Mouse (Mus musculus): ENCODE measurements around the gene Tmem260. TPM values are rescaled to one million over a fixed set of nuclear protein-coding genes. Genes with fewer than 3 reads are reported as not detected.
"Not testable (repeated sequence)": the region's sequence is repeated elsewhere in the genome, so short reads cannot be mapped to it uniquely, and the experiment has no call there.

Gene Tmem260
- polyA plus RNA-seq, 1 experiment = 25.9 TPM

DNA sequence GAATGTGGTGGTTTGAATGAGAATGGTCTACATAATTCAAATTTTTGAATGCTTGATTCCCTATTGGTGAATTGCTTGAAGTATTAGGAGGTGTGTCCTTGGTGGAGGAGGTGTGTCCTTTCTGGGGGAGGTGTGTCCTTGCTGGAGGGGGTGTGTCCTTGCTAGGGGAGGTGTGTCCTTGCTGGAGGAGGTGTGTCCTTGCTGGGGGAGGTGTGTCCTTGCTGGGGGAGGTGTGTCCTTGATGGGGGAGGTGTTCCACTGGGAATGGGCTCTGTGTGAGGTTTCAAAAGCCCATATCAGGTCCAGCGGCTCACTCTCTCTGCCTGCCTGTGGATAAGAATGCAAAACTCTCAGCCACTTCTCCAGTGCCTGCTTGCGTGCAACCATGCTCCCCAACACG lies 2.1 kb upstream of the Tmem260 start:
- no peak for TF ChIP-seq POLR2A (IDR thresholded peaks at IDR 0.05; ENCODE audit: low read depth, low read length)
- no peaks in the 10 kb centered on the region for H3K4me1 ChIP-seq (ENCODE audit: control insufficient read depth, insufficient read depth, low read length)
- H3K27ac ChIP-seq (ENCODE audit: insufficient read depth, low read length) = no peak overlapping the region
- no peak overlapping the region for H3K4me3 ChIP-seq (ENCODE audit: insufficient read depth, low read length)

DNA sequence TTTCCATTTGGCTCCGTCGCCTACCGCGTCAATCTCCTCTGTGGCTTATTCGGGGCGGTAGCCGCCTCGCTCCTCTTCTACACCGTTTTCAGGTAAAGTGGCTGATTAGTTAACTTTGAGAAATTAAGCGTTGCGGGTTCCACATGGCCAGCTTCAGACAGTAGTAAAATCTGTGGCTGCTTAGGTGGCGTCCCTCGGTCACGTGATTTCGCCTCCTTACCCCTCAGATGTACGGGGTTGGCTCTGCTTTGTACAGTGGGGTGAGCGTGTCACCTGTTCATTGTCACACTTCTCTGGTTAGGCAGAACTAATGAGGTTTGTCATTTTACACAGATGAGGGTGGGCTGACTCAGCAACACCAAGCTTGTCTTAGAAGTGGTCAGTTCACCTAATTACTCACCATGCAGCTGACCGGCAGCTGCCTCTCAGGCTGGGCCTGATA lies 6.1 kb downstream of the Tmem260 start:
- no peaks in the 10 kb centered on the region for H3K4me1 ChIP-seq (ENCODE audit: control insufficient read depth, insufficient read depth, low read length)
- H3K27ac ChIP-seq (ENCODE audit: insufficient read depth, low read length) = no peak overlapping the region
- no peak for TF ChIP-seq POLR2A (IDR thresholded peaks at IDR 0.05; ENCODE audit: low read depth, low read length)
- TF ChIP-seq CTCF (IDR thresholded peaks at IDR 0.05; ENCODE audit: borderline replicate concordance, insufficient read depth, low read length) = no peak
- H3K4me3 ChIP-seq (ENCODE audit: insufficient read depth, low read length) = no peak overlapping the region

DNA sequence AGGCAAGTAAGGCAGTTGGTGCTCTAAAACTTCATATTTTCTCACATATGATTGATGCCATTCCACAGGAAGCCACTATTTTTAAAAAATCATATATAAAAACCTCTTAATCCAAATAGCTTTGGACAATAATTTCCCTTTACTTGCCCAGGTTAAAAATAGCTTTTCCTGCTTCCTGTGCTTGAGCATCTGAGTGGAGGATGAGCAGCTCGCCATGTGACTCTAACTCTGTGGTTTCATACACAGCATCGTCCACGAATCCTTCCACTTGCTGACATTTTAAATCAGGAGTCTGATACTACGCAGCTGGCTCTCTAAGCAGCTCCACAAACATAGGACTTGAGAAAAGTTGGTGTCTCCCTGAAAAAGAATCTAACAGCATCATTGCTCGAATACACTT lies 7.5 kb downstream of the Tmem260 start:
- Histone ChIP-seq H3K4me3 (ENCODE audit: insufficient read depth, low read length) (no peak overlapping the region), H3K4me1 (ENCODE audit: control insufficient read depth, insufficient read depth, low read length) (no peaks in the 10 kb centered on the region), H3K27ac (ENCODE audit: insufficient read depth, low read length) (no peak overlapping the region)
- TF ChIP-seq POLR2A (IDR thresholded peaks at IDR 0.05; ENCODE audit: low read depth, low read length) (no peak), CTCF (IDR thresholded peaks at IDR 0.05; ENCODE audit: borderline replicate concordance, insufficient read depth, low read length) (no peak)

DNA sequence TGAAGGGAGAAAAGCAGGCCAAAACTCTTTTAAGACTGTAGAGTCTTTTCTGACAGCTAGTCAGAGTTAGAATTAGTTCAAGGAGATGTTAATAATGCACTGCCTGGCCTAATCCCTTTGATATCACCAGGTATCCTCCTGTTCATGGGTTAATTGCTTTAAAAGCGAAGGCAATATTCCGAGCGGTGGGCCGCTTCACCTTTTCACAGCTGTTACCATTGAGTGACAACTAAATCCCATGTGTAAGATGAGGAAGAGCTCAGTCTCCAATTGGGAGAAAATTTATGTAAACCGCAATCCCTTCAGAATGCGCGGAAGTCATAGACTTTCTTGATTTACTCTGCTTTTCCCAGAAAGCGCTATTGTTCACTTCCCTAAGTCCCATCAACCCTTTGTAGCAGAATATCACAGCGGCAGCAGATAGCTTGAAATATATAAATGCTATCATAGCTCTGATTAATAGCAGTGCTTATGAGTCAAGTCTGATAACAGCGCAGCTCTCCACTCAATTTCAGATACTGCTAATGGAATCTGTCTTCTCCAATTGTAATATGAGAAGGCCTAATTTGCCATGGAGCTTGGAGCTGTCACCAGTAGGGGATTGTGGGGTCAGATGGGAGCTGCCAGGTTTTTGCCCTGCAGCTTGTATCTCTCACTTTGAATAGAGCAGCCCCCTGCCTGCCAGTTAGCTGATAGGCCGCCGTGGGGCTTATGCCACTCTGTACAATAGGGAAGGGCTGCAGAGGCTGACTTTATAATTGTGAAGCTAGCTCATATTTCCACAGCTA lies 10.6 kb downstream of the Tmem260 start:
- Histone ChIP-seq H3K4me3 (ENCODE audit: insufficient read depth, low read length) (no peak overlapping the region), H3K27ac (ENCODE audit: insufficient read depth, low read length) (no peak overlapping the region)
- TF ChIP-seq CTCF (IDR thresholded peaks at IDR 0.05; ENCODE audit: borderline replicate concordance, insufficient read depth, low read length) = no peak
- no peak for TF ChIP-seq POLR2A (IDR thresholded peaks at IDR 0.05; ENCODE audit: low read depth, low read length)

DNA sequence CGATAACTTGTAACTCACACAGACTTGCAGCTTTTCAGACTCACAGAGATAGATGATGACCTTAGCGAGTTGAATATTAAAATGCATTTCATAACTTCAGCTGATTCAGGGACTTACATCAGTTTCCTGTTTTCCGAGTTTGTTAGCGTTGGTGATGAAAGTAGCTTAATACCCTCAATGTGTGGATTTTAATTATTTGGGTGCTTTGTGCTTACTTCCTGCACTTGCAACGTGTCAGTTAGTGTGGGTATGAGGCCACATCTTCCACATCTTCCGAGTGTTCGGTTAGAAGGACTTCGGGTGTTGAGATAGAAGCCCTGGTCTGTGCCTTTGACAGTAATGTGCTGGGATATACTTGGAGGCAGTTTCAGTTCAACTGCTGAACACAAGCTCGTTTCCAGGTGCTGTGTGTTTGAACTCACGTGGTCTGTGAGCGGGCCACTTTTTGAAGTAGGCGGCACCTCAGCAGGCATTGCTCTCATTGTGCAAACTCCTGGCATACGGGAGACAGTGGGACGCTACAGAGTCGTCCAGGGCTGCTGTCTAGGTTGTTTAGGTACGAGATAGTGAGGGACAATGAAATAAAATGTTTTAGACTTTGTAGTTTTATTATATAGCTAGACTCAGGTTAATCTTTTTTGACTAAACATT lies 11.5 kb downstream of the Tmem260 start:
- no peaks in the 10 kb centered on the region for H3K4me1 ChIP-seq (ENCODE audit: control insufficient read depth, insufficient read depth, low read length)
- H3K27ac ChIP-seq (ENCODE audit: insufficient read depth, low read length) = no peak overlapping the region
- no peak overlapping the region for H3K4me3 ChIP-seq (ENCODE audit: insufficient read depth, low read length)
- TF ChIP-seq CTCF (IDR thresholded peaks at IDR 0.05; ENCODE audit: borderline replicate concordance, insufficient read depth, low read length) (no peak), POLR2A (IDR thresholded peaks at IDR 0.05; ENCODE audit: low read depth, low read length) (no peak)

More for the DNA sequence above, 10.6 kb downstream of the Tmem260 start:
- H3K4me1 ChIP-seq (ENCODE audit: control insufficient read depth, insufficient read depth, low read length) = no peaks in the 10 kb centered on the region

DNA sequence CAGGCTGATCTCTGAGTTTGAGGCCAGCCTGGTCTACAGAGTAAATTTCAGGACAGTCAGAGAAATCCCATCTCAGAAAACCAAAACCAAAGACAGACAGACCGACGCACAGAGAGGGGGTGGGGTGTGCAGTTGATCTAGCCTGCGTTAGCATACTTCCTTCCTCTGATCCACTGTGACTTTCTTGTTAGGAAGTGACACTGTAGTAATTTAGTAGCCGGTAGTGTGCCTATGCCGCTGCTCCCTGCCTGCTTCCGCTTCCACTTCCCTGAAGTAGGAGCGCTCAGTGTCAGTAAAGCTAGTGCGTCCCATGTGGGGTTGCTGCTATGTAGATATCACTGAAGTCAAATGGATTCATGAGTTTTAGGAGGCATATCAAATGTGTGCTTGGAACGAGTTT lies 13.0 kb downstream of the Tmem260 start:
- H3K4me3 ChIP-seq (ENCODE audit: insufficient read depth, low read length) = no peak overlapping the region
- TF ChIP-seq CTCF (IDR thresholded peaks at IDR 0.05; ENCODE audit: borderline replicate concordance, insufficient read depth, low read length) (no peak), POLR2A (IDR thresholded peaks at IDR 0.05; ENCODE audit: low read depth, low read length) (no peak)
- H3K27ac ChIP-seq (ENCODE audit: insufficient read depth, low read length) = no peak overlapping the region
- H3K4me1 ChIP-seq (ENCODE audit: control insufficient read depth, insufficient read depth, low read length) = no peaks in the 10 kb centered on the region

DNA sequence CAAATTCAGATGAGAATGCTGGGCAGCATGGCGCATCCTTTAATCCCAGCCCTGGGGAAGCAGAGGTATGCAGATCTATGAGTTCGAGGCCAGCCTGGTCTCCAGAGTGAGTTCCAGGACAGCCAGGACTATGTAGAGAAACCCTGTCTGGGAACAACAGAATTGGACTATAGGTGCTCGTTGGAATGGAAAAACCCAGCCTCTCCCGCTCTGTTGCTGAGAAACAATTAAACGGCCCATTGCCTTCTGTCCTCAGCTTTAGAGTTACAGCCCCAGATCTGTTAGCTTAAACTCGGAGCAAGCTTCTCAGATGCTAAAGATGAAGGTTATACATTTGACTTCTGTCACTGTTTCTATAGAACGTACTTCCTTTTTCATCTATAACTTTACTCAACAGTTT lies 22.4 kb downstream of the Tmem260 start:
- no peak for TF ChIP-seq POLR2A (IDR thresholded peaks at IDR 0.05; ENCODE audit: low read depth, low read length)
- no peak for TF ChIP-seq CTCF (IDR thresholded peaks at IDR 0.05; ENCODE audit: borderline replicate concordance, insufficient read depth, low read length)
- Histone ChIP-seq H3K27ac (ENCODE audit: insufficient read depth, low read length) (no peak overlapping the region), H3K4me3 (ENCODE audit: insufficient read depth, low read length) (no peak overlapping the region), H3K4me1 (ENCODE audit: control insufficient read depth, insufficient read depth, low read length) (no peaks in the 10 kb centered on the region)

DNA sequence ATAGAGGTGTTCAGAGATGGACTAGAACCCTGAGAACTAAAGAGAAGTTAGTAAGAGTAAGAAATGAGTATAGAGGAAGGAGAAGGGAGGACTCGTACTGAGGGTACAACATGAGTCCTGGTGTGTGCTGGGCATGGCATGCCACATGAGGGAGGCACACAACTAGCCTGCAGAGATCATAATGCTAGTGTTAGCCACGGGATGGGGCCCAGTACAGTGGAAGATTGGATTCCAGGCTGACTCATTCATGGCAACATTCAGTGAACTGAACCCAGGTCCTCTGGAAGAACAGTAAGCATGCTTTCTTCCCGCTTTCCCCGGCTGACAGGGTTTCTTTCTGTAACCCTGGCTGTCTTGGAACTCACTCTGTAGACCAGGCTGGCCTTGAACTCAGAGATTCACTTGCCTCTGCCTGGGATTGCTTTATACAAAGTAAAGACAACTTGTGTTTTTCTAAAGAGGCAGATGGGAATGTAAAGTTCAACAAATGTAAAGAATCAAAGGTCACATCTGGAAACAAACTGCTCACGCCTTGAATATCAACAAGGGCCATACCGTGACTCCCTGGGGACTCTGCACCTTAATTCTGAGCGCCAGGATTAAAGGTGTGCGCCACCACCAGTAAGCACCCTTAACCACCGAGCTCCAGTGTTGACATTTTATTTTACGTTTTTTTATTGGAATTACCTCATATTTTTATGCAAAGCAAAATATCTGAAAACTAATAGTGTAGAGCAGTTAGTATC lies 25.0 kb downstream of the Tmem260 start:
- Histone ChIP-seq H3K27ac (ENCODE audit: insufficient read depth, low read length) (no peak overlapping the region), H3K4me3 (ENCODE audit: insufficient read depth, low read length) (no peak overlapping the region), H3K4me1 (ENCODE audit: control insufficient read depth, insufficient read depth, low read length) (no peaks in the 10 kb centered on the region)
- TF ChIP-seq POLR2A (IDR thresholded peaks at IDR 0.05; ENCODE audit: low read depth, low read length) (no peak), CTCF (IDR thresholded peaks at IDR 0.05; ENCODE audit: borderline replicate concordance, insufficient read depth, low read length) (no peak)

DNA sequence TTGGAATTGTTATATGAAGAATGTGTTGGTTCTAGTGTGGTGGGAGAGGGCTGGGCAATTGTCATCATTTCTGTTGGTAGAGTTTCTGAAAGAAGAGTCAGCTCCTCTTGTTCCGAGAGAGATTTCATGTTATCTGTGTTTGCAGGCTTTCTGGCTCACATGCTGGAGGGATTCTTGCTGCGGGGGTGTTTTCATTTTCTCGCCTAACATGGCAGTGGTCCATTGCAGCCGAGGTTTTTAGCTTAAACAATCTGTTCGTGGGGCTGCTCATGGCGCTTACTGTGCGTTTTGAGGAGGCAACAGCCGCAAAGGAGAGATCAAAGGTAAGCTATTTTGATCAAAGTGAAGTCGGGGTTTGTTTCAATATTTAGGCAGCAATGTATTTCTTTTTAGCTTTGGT lies 26.3 kb downstream of the Tmem260 start:
- Histone ChIP-seq H3K4me3 (ENCODE audit: insufficient read depth, low read length) (no peak overlapping the region), H3K27ac (ENCODE audit: insufficient read depth, low read length) (no peak overlapping the region), H3K4me1 (ENCODE audit: control insufficient read depth, insufficient read depth, low read length) (no peaks in the 10 kb centered on the region)
- TF ChIP-seq CTCF (IDR thresholded peaks at IDR 0.05; ENCODE audit: borderline replicate concordance, insufficient read depth, low read length) (no peak), POLR2A (IDR thresholded peaks at IDR 0.05; ENCODE audit: low read depth, low read length) (no peak)

DNA sequence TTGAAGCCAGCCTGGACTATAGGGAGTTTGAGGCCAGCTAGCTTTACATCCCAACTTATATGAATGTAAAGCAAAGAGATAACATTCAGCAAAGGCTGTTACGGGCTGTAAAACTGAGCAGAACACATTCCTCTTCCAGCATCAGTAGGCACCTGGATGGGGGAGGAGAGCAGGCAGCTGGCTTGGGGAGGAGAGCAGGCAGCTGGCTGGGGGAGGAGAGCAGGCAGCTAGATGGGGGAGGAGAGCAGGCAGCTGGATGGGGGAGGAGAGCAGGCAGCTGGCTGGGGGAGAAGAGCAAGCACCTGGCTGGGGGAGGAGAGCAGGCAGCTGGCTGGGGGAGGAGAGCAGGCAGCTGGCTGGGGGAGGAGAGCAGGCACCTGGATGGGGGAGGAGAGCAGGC lies 29.4 kb downstream of the Tmem260 start:
- Histone ChIP-seq H3K4me3 (ENCODE audit: insufficient read depth, low read length) (no peak overlapping the region), H3K27ac (ENCODE audit: insufficient read depth, low read length) (no peak overlapping the region), H3K4me1 (ENCODE audit: control insufficient read depth, insufficient read depth, low read length) (no peaks in the 10 kb centered on the region)
- TF ChIP-seq POLR2A (IDR thresholded peaks at IDR 0.05; ENCODE audit: low read depth, low read length) = no peak
- TF ChIP-seq CTCF (IDR thresholded peaks at IDR 0.05; ENCODE audit: borderline replicate concordance, insufficient read depth, low read length) = no peak

DNA sequence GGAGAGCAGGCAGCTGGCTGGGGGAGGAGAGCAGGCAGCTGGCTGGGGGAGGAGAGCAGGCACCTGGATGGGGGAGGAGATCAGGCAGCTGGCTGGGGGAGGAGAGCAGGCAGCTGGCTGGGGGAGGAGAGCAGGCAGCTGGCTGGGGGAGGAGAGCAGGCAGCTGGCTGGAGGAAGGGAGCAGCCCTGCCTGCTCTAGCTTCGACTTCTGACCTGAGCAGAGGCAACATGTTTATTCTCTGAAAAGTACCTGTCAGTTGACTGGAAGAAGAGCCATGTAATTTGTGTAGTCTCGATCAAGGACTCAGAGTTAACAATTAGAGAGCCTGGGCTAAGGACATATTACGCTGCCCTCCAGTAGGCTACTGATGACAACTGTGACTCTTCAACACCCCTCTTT lies 29.9 kb downstream of the Tmem260 start:
- H3K4me1 ChIP-seq (ENCODE audit: control insufficient read depth, insufficient read depth, low read length); H3K4me3 ChIP-seq (ENCODE audit: insufficient read depth, low read length); H3K27ac ChIP-seq (ENCODE audit: insufficient read depth, low read length): not testable (repeated sequence)

Data from embryonic fibroblast, embryonic 13.5 days (primary cell).